Mouse (Mus musculus): ENCODE results near the gene March1.
A peak's percentile ranks its signal among the peaks of the same experiment; 100 is the strongest.

DNA sequence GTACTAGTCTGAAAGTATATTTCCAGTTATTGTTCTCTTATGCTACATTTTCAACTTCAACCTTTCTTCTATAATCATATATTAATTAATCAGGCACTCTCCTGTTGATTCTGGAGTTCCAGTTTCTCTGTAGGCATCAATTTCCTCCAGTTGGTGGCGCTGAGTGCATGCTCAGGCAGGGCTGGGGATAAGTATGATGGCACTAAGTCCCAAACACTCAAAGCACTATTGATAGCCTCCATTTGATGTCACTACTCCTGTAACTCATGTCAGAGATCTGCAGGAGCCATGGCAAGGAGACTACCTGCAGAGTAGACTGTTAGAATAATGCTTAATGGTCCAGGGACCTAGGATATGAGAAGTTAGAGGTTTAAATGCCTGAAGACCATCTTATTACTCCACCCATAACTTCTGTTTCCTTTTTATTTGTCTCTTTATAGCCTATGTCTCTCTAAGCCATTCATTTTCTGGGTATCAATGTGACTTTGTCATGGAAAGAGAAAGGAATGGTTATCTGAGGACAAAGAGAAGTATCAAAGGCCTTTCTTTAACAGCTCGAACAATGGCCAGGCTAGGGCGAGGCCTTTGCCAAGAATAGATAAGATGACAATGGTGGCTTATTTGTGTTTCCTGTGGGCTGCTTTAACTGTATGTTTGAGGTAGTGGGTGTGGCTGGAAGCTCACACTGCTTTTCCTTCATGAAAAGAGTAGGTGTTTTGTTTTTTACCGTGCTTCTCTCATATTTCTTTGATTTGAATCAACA lies 705.5 kb downstream of the March1 start:
- peak; percentile 43 for TF ChIP-seq CTCF (IDR thresholded peaks at IDR 0.05)
- TF ChIP-seq POLR2A (IDR thresholded peaks at IDR 0.05; ENCODE audit: insufficient read depth, low read depth, low read length) = no peak
- no peak for TF ChIP-seq EP300 (IDR thresholded peaks at IDR 0.05; ENCODE audit: insufficient read depth, low read depth, low read length)

Data from heart, adult 2 months (tissue).